Mouse (Mus musculus) megakaryocyte-erythroid progenitor cell, adult 5-6 weeks (primary cell): Measurements from ENCODE around the gene Kansl1l. TPM values are rescaled to one million over a fixed set of nuclear protein-coding genes. Genes with fewer than 3 reads are reported as not detected.

Experiments
- ATAC-seq: replicated peaks from 2 replicates; pipeline ENCODE4 v1.8.0; 2016; ENCODE audit warnings: mild to moderate bottlenecking, inconsistent platforms; ENCODE audit not compliant: severe bottlenecking, poor library complexity, low FRiP score, low TSS enrichment
- total RNA-seq, 2 experiments: library from RNA; stranded (forward) in 1 of 2; stranded (reverse) in 1 of 2; fragments of 200-1000, 215-1000 nt in 1 of 2; fragments of >200 nt in 1 of 2; fragmentation: Nextera tagmentation in 1 of 2; gene quantifications; 2 replicates each; pipeline ENCODE4 v1.2.3; 2014 to 2017

Kansl1l gene
- total RNA-seq, 2 experiments from 2014 or later: 24.7 to 28.2 TPM

GRCm38 (mm10) chr1:66821966-66822365, 4.6 kb upstream of the Kansl1l start:
- ATAC-seq: no peak

DNA sequence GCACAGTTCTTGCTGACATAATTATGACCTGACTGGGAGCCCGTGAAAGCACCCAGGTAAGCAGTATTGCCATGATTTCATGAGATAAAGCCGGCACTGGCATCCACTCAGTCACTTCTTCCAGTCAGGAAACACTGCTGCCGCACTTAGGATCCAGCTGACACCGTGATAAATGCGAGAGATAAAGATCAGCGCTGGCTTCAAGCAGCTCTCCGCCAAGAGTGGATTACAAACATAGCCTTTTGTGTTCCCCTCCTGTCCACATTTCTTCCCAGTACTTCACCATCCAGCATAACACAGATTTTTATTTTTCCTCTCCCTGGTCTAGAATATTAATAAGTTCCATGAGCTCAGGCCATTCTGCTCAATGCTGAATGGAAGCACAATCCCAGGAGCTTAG, 2.9 kb upstream of the Kansl1l start:
- ATAC-seq: no peak

- ATAC-seq: peak; percentile 27; the same call in 1 of the 2 replicates
Measured at GRCm38 (mm10) chr1:66817865-66818315, 528 bp upstream of the Kansl1l start.

- ATAC-seq: peak; percentile 31
Measured at GRCm38 (mm10) chr1:66816837-66817452, 417 bp downstream of the Kansl1l start.

- ATAC-seq: peak; percentile 53
Measured at GRCm38 (mm10) chr1:66815941-66816777, 1.2 kb downstream of the Kansl1l start.

DNA sequence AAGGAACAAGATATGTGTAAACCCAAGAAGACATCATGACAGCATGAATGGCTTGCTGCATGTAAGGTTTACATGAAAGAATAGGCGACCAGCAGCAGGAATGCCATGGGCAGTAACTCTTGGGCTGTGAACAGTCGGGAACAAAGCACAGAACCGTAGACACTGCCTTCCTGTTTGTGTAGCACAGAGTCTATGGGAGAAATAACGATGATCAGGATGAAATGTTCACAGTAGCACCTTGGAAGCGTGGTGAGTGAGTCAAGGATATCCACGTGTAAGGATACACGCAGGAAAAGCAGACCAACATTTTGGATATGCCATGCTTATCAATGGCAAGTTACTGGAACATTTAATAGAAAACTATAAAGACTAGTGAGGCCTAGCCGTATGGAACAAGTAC, 2.6 kb downstream of the Kansl1l start:
- ATAC-seq: no peak

DNA sequence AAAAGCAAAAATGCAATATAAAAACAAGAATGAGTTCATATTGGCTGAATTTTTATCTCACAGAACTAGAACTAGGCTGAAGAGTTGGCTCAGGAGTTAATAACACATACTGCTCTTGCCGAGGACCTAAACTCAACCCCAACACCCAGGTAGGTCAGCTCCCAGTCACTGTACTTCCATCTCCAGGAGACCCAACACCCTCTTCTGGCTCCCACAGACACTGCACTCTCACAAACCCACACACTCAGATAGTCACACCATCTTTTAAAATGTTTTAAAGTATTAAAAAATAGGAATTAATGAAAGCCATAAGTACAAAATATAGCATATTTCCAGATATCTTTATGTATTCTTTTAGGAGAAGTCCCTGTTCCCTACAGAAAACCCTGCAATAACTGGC, 4.2 kb downstream of the Kansl1l start:
- ATAC-seq: no peak

DNA sequence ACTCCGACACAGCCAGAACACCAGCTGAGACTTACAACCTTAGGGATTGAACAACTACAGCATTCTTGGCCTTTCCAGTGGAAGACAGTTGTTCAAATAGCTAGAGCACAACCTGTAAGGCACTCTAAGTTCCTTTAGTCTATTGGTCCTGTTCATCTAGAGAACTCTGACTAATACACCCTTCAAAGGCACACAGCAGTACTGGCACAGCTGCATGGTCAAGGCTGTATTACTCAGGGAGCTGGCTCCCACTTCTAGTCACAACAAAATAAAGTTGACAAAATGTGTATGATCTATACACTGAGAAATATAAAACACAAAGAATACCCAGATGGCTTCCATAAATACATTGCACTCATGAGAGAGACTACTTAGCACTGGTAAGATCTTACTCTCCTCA, 10.5 kb downstream of the Kansl1l start:
- no peak for ATAC-seq

GRCm38 (mm10) chr1:66805408-66805807, 12.0 kb downstream of the Kansl1l start:
- 0 out of 2 replicates have a peak, but pooled peaks have one; percentile 52 for ATAC-seq

GRCm38 (mm10) chr1:66804710-66805109, 12.7 kb downstream of the Kansl1l start:
- ATAC-seq: peak; percentile 78

GRCm38 (mm10) chr1:66797962-66798361, 19.4 kb downstream of the Kansl1l start:
- no peak for ATAC-seq

DNA sequence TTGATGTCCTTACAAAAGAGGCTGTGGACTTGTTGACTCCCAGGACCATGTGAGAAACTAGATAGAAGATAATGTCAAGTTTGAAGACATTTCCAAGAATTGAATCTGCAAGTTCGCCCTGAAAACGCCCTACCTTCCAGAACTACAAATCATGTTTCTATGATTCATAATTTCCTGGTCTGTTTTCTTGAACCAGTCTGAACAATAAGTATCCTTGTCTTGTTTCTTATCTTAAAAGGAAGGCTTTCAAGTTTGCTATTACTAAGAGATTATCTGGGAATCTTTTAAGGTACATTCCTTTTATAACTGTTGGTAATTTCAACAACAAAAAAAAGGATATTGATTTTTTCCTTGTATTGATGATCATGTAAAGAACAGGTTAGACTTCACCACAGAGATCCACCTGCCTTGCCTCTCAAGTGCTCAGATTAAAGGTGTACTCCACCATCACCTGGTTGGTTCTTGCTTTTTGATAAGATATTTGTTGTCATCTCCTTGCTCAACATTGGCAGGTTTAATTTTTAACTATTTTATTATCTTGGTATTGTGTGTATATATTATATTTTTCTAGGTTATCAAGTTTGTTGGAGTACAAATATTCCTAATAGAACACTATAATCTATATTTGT, 24.4 kb downstream of the Kansl1l start:
- no peak for ATAC-seq

DNA sequence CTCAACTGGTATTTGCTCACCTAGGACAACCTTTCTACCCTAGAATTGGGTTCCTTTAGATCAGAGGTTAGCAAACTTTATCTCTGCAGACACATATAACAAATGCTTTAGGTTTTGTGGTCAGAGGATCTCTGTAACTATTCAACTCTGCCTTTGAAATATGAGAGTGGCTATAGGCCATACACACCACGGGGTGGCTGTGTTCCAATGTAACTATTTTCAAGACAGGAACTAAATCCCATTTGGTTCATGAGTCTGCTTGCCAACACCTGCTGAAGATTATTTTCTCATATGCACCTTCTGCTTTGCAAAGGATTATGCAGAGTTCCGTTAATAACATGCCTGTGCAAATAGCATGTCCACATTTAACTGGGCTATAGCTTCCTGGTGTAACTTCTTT, 35.1 kb downstream of the Kansl1l start:
- ATAC-seq: peak; percentile 50; the same call in 1 of the 2 replicates

DNA sequence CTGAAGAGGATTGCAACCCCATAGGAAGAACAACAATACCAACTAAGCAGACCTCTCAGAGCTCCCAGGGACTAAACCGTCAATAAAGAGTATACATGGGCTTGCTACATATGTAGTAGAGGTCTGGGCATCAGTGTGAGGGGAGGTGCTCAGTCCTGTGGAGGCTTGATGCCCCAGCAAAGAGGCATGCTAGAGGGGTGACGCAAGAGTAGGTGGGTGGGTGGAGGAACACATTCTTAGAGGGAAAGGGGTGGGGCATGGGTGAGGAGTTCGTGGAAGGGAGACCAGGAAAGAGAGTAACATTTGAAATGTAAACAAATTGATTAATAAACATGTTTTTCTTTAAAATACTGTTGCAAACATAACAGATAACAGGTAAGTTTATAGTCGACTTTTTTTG, 36.3 kb downstream of the Kansl1l start:
- ATAC-seq: no peak

DNA sequence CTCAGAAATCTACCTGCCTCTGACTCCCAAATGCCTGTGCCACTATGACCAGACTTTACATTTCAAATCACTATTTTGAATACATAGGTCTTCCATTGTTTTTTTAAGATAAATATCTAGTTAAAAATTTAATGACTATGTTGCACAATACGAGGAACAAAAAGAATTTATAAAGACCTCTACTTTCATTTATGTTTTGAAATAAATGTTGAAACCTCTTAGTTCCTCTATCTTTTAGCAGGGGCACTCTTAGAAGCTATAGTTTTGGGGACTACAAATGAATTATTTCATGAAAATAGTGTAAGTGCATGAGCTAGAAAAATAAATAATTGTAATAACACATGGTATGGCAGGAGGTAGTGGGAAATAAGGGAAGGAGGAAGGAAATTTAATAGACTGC, 38.6 kb downstream of the Kansl1l start:
- ATAC-seq: no peak

DNA sequence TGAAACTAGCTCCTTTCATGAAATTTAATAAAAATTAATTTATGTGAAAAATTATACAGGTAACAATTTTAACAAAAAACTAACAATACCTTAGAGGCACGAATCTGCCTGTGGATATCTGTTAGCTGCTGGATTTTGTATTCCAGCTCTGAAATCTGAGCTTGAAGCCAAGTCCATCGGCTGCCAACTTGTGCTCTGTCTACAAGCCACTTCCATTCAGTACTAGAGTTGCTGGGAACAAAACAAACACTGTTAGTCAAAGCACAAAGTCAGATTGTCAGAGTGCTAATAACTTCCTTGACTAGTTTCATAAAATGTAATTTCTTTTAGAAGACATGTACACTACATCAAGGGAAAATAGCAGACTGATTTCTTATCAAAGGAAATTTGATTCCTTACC, 39.5 kb downstream of the Kansl1l start:
- no peak for ATAC-seq

DNA sequence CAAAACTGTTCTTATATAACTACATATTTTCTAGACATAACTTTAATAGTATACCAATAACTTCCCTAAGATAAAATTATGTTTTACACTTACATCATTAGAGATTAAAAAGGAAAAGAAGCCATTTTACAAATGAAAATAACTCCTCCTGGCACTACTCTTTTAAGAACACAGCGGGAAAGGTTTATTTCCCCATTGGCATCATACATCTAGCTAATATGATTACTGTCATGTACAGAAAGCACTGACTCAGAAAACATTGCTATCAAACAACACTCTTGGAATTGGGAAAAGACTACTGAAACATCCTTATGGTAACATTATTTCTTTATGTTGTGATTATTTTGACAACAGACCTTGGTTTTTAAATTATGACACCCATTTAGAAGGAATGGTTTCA, 48.6 kb downstream of the Kansl1l start:
- no peak for ATAC-seq

DNA sequence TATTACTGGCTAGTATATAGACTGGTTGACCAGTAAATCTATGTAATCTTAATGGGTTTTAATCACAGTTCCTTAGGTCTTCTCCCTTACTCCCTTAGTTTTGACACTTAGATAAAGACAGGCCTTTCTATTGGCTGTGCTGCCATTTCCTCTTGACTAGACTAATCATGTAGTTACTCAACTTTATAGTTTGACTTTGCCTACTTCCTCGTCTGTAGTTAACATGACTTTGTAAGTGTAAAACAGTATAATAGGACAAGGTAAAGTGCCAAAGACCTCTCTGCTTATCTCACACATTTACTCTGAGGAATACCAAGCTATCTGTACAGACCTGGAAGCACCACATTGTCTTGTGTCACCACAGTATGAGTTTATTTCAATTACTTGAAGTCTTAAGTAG, 86.8 kb downstream of the Kansl1l start:
- ATAC-seq: no peak

- no peak for ATAC-seq
Measured at GRCm38 (mm10) chr1:66712859-66713258, 104.5 kb downstream of the Kansl1l start.

- peak; percentile 24; the same call in 1 of the 2 replicates for ATAC-seq
Measured at GRCm38 (mm10) chr1:66704523-66704922, 112.8 kb downstream of the Kansl1l start.
